Mouse (Mus musculus) erythroblast, embryonic 14.5 days (primary cell): Measurements from ENCODE around the gene Fam84b.

ENCODE experiments used
- GATA1 ChIP-seq: IDR thresholded peaks from 2 replicates; pipeline ENCODE4 v1.6.1; 2012; ENCODE audit warnings: low read length, inconsistent platforms, mixed read lengths
- TAL1 ChIP-seq: IDR thresholded peaks from 3 replicates; pipeline ENCODE4 v1.6.1; 2012; ENCODE audit warnings: low read length, inconsistent platforms, mixed read lengths

DNA sequence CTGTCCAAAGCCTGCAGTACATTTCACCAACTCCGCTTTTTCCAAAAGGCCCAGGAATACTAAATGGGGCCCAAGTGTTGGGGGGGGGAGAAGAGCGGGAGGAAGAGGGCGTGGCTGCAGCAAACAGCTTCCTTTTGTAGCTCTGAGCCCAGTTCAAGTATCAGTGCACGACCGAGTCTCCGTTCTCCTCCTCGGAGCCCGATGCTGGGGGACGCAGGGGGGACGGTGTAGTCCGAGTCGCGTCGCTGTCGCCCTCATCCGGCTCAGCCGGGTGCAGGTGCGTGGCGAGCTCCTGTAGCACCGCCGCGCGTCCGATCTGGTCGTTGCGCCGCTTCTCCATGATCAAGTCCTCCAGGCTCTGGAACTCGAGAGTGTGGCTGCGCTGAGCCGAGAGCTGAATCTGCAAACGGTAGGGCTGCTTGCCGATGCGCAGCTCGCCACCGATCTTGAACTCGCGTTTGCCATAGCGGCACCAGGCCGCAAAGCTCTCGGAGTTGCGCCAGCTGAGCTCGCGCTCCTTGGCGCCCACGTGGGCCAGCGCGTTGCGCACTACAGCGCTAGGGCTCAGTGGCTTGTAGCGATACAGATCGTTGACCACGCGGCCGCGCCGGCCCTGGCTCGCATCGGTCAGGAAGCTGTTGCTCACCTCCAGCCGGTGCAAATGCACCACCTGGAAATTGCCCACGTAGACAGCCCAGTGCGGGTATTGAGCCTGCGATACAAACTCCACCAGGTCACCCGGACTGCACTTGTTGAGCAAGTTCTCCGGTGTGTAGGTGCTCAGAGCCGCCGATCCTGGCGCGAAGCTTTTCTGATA lies 30.6 kb downstream of the Fam84b start:
- TF ChIP-seq GATA1 (no peak), TAL1 (no peak)
